Mouse (Mus musculus): Measurements from ENCODE around the gene Golga5.

DNA sequence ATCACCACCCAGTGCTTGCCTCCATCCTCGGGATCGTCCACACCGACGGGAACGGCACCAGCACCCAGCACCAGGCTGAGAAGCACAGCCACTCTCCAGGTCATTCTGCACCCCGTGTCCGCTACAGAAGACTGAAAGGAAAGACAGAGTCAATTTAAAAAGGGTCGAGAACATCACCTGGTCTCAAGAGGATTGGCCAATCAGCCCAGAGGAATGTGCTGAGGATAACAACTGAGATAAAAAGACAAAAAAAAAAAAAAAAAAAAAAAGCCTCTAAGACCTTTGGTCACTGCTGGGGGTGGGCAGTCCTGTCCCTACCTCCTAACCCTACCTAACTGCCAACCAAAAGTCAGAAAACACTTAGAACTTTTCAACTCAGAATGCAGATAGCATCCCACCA is 45.3 kb upstream of the Golga5 start:
- TF ChIP-seq CTCF (IDR thresholded peaks at IDR 0.05; ENCODE audit: control insufficient read depth, insufficient read depth, low read length): no peak
- no peak for TF ChIP-seq POLR2A (IDR thresholded peaks at IDR 0.05; ENCODE audit: borderline replicate concordance, control insufficient read depth, low read depth, low read length)
